Mouse (Mus musculus): ENCODE measurements around the gene Anp32a. TPM values are rescaled to one million over a fixed set of nuclear protein-coding genes. Genes with fewer than 3 reads are reported as not detected.

The Anp32a gene
- polyA plus RNA-seq, 1 experiment from 2014 or later, result 161 TPM

- H3K4me2 ChIP-seq, result no peak overlapping the region
- H3K9ac ChIP-seq, result no peak overlapping the region
- no peak overlapping the region for H3K4me3 ChIP-seq
- peaks cover 45% of the 10 kb centered on the region for H3K4me1 ChIP-seq
- no peak overlapping the region for H3K27ac ChIP-seq
- H3K27me3 ChIP-seq, result no peaks in the 10 kb centered on the region
- peaks cover 46% of the 10 kb centered on the region for H3K36me3 ChIP-seq
- no peaks in the 10 kb centered on the region for H3K9me3 ChIP-seq
- no peak for ATAC-seq (ENCODE audit: insufficient number of reproducible peaks, low FRiP score, low TSS enrichment, low read depth)
- WGBS, result 59% methylated on average over 16 of the region's 16 CpGs
Measured at GRCm38 (mm10) chr9:62371745-62372555, 30.9 kb downstream of the Anp32a start.

- no peak overlapping the region for H3K9ac ChIP-seq
- H3K36me3 ChIP-seq, result peaks cover 53% of the 10 kb centered on the region
- H3K4me1 ChIP-seq, result peaks cover 38% of the 10 kb centered on the region
- H3K9me3 ChIP-seq, result no peaks in the 10 kb centered on the region
- WGBS, result 80% methylated on average over 9 of the region's 9 CpGs
- no peaks in the 10 kb centered on the region for H3K27me3 ChIP-seq
- ATAC-seq (ENCODE audit: insufficient number of reproducible peaks, low FRiP score, low TSS enrichment, low read depth), result no peak
- no peak overlapping the region for H3K27ac ChIP-seq
- H3K4me2 ChIP-seq, result no peak overlapping the region
- H3K4me3 ChIP-seq, result no peak overlapping the region
Measured at GRCm38 (mm10) chr9:62372556-62373221, 31.6 kb downstream of the Anp32a start.

GRCm38 (mm10) chr9:62373222-62374123 lies 32.4 kb downstream of the Anp32a start:
- Histone ChIP-seq H3K9ac (no peak overlapping the region), H3K4me3 (no peak overlapping the region), H3K9me3 (no peaks in the 10 kb centered on the region), H3K27ac (no peak overlapping the region), H3K36me3 (peaks cover 61% of the 10 kb centered on the region), H3K4me1 (peaks cover 31% of the 10 kb centered on the region), H3K27me3 (no peaks in the 10 kb centered on the region), H3K4me2 (no peak overlapping the region)
- WGBS, result 58% methylated on average over 18 of the region's 18 CpGs
- no peak for ATAC-seq (ENCODE audit: insufficient number of reproducible peaks, low FRiP score, low TSS enrichment, low read depth)

DNA sequence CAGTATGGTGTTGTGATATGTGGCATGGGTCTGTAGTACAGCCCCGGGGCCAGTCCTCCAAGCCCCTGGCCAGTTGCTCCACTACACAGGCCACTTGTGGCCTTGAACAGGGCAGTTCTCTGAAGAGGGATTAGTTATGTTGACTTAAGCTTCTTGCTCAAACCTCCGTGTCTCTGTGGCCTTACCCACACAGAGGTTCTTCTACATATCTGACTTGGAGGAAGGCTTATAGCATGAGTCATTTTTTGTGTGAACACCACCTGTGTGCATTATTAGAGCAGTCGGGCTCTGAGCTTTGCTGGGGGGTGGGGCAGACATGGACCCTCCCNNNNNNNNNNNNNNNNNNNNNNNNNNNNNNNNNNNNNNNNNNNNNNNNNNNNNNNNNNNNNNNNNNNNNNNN lies 33.2 kb downstream of the Anp32a start:
- Histone ChIP-seq H3K27ac (no peak overlapping the region), H3K4me1 (peaks cover 25% of the 10 kb centered on the region), H3K9me3 (no peaks in the 10 kb centered on the region), H3K36me3 (peaks cover 64% of the 10 kb centered on the region), H3K4me2 (no peak overlapping the region), H3K27me3 (no peaks in the 10 kb centered on the region), H3K4me3 (no peak overlapping the region), H3K9ac (no peak overlapping the region)
- 75% methylated on average over 3 of the region's 3 CpGs for WGBS
- ATAC-seq (ENCODE audit: insufficient number of reproducible peaks, low FRiP score, low TSS enrichment, low read depth), result no peak

GRCm38 (mm10) chr9:62377897-62378296 lies 36.8 kb downstream of the Anp32a start:
- WGBS, result 92% methylated on average over 10 of the region's 10 CpGs

DNA sequence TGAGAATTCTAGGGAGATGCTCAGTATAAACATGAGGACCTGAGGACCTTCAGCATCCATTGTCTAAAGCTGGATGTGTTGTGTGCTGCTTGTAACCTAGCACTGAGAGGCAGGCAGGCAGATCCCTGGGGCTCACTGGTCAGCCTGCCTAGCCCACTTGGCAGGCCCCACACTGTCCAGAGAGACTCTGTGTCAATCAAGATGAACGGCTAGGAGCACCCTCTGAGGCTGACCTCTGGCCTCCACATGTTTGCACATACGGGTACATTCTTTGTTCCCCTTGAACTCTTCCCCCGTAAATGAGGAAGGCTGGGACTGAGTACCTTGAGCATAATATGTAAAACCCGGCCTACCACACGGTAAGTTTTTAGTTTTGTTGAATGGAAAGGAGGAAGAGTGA lies 39.3 kb downstream of the Anp32a start:
- no peak overlapping the region for H3K4me3 ChIP-seq
- H3K27me3 ChIP-seq, result no peaks in the 10 kb centered on the region
- H3K4me2 ChIP-seq, result no peak overlapping the region
- no peak for ATAC-seq (ENCODE audit: insufficient number of reproducible peaks, low FRiP score, low TSS enrichment, low read depth)
- H3K9ac ChIP-seq, result no peak overlapping the region
- WGBS, result 67% methylated on average over 5 of the region's 5 CpGs
- H3K4me1 ChIP-seq, result no peaks in the 10 kb centered on the region
- H3K27ac ChIP-seq, result no peak overlapping the region
- H3K9me3 ChIP-seq, result no peaks in the 10 kb centered on the region
- H3K36me3 ChIP-seq, result peaks cover 46% of the 10 kb centered on the region

More at GRCm38 (mm10) chr9:62377897-62378296, 36.8 kb downstream of the Anp32a start:
- Histone ChIP-seq H3K27ac (no peak overlapping the region), H3K27me3 (no peaks in the 10 kb centered on the region), H3K4me2 (no peak overlapping the region), H3K4me3 (no peak overlapping the region), H3K4me1 (peaks cover 5% of the 10 kb centered on the region; the same call in 1 of the 2 replicates), H3K36me3 (peaks cover 68% of the 10 kb centered on the region), H3K9me3 (no peaks in the 10 kb centered on the region), H3K9ac (no peak overlapping the region)
- ATAC-seq (ENCODE audit: insufficient number of reproducible peaks, low FRiP score, low TSS enrichment, low read depth), result no peak

GRCm38 (mm10) chr9:62381402-62381913 lies 40.4 kb downstream of the Anp32a start:
- no peak overlapping the region for H3K4me2 ChIP-seq
- H3K9me3 ChIP-seq, result no peaks in the 10 kb centered on the region
- H3K4me3 ChIP-seq, result no peak overlapping the region
- WGBS, result 60% methylated on average over 8 of the region's 8 CpGs
- H3K27me3 ChIP-seq, result no peaks in the 10 kb centered on the region
- ATAC-seq (ENCODE audit: insufficient number of reproducible peaks, low FRiP score, low TSS enrichment, low read depth), result no peak
- no peaks in the 10 kb centered on the region for H3K4me1 ChIP-seq
- H3K9ac ChIP-seq, result no peak overlapping the region
- H3K36me3 ChIP-seq, result peaks cover 35% of the 10 kb centered on the region
- H3K27ac ChIP-seq, result no peak overlapping the region

DNA sequence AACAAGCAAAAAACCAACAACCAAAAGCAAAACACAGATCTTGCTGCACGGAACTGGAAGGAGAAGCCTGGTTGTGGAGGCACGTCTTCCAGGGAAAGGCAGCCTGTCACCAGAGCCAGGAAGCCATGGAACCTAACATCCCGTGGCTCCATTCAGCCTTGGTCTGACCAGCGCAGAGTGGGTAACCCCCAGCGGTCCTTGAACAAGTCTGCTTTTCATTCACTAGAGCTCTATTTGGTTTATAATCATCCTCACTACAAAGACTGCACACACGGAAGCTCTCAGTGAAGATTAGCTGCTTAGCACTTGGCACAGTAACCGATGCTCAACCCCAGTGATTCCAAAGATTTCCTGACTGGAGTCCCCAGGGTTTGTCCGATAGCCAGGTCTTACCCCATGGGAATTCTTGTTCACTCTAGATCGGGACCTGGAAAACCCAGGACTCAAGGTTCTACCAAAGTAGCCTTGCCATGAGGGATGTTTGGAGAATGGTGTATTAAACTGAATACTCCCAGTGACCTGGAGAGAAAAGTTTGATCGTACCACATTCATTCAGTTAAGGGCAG lies 41.5 kb downstream of the Anp32a start:
- no peak overlapping the region for H3K27ac ChIP-seq
- WGBS, result 78% methylated on average over 10 of the region's 10 CpGs
- no peak for ATAC-seq (ENCODE audit: insufficient number of reproducible peaks, low FRiP score, low TSS enrichment, low read depth)

DNA sequence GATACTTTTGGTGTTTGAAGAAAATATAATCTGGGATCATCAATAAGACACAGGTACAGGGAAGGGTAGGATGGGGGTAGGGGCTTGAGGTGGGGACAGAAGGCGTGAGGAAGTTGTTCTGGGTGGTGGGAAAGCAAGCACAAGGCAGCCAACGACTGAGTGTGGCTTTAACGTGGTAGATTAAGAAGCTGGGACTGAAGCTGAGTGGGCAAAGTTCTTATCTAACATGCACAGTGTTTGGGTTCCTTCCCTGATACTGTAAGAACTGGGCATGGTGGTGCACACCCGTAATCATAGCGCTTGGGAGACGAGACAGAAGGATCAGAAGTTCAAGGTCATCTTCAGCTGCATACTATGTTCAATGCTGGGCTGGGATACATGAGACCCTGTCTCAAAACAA lies 44.0 kb downstream of the Anp32a start:
- Histone ChIP-seq H3K4me2 (no peak overlapping the region), H3K27me3 (no peaks in the 10 kb centered on the region), H3K4me1 (no peaks in the 10 kb centered on the region), H3K9me3 (no peaks in the 10 kb centered on the region), H3K9ac (no peak overlapping the region), H3K4me3 (no peak overlapping the region), H3K27ac (no peak overlapping the region), H3K36me3 (peaks cover 4% of the 10 kb centered on the region; the same call in 1 of the 2 replicates)
- ATAC-seq (ENCODE audit: insufficient number of reproducible peaks, low FRiP score, low TSS enrichment, low read depth), result no peak
- WGBS, result 84% methylated on average over 6 of the region's 6 CpGs

More for the DNA sequence above, 41.5 kb downstream of the Anp32a start:
- no peaks in the 10 kb centered on the region for H3K27me3 ChIP-seq
- H3K36me3 ChIP-seq, result peaks cover 23% of the 10 kb centered on the region
- no peak overlapping the region for H3K9ac ChIP-seq
- H3K4me3 ChIP-seq, result no peak overlapping the region
- H3K9me3 ChIP-seq, result no peaks in the 10 kb centered on the region
- H3K4me1 ChIP-seq, result no peaks in the 10 kb centered on the region
- H3K4me2 ChIP-seq, result no peak overlapping the region

DNA sequence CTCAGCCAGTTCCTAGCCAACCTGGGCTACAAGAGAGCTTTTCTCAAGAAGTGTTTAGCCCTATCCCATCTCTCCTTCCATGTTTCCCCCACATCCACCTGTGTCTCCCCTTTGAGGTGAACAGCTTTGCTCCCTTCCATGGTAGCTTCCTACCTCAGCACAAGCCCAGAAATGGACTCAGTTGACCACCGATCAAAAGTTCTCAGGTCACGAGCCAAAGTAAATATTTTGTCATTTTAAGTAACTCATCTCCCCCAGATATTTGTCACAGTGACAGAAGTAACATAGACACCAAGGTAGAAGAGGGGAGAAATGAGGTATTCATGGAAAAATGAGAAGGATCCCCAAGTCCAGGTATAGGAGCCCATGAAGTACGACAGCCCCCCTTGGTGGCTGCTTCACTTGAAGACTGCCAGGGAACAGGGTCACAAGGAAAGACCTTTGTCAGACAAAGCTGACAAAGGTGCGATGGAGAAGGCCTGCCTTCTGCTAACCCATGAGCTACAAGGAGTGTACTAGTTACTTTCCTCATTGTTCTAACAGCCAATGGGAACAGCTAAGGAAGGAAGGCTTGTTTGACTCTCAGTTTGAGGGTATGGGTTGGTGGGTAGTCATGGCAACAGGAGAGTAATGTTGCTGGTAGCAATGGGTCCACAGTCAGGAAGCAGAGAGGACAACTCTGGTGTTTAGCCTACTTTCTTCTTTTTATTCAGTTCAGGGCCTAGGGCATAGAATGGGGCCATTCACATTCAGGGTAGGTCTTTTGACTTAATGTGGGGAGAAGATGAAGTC lies 44.8 kb downstream of the Anp32a start:
- no peaks in the 10 kb centered on the region for H3K4me1 ChIP-seq
- no peak for ATAC-seq (ENCODE audit: insufficient number of reproducible peaks, low FRiP score, low TSS enrichment, low read depth)
- H3K4me2 ChIP-seq, result no peak overlapping the region
- no peaks in the 10 kb centered on the region for H3K36me3 ChIP-seq
- H3K9me3 ChIP-seq, result no peaks in the 10 kb centered on the region
- H3K4me3 ChIP-seq, result no peak overlapping the region
- no peak overlapping the region for H3K27ac ChIP-seq
- H3K9ac ChIP-seq, result no peak overlapping the region
- no peaks in the 10 kb centered on the region for H3K27me3 ChIP-seq
- 92% methylated on average over 4 of the region's 4 CpGs for WGBS

- no peak overlapping the region for H3K4me2 ChIP-seq
- WGBS, result 43% methylated on average over 9 of the region's 9 CpGs
- no peak overlapping the region for H3K27ac ChIP-seq
- H3K9ac ChIP-seq, result no peak overlapping the region
- no peaks in the 10 kb centered on the region for H3K36me3 ChIP-seq
- H3K27me3 ChIP-seq, result no peaks in the 10 kb centered on the region
- no peak for ATAC-seq (ENCODE audit: insufficient number of reproducible peaks, low FRiP score, low TSS enrichment, low read depth)
- no peak overlapping the region for H3K4me3 ChIP-seq
- H3K9me3 ChIP-seq, result no peaks in the 10 kb centered on the region
- no peaks in the 10 kb centered on the region for H3K4me1 ChIP-seq
Measured at GRCm38 (mm10) chr9:62389735-62390134, 48.6 kb downstream of the Anp32a start.

Measured in limb, embryonic 15.5 days (tissue).